Mouse (Mus musculus) fibroblast of lung, adult 2 months (primary cell): Measurements from ENCODE around the gene Ankrd1.
A peak's percentile ranks its signal among the peaks of the same experiment; 100 is the strongest.

Experiments used
- DNase-seq: peaks from one replicate; pipeline ENCODE4 v3.0.0-alpha.2; 2011; ENCODE audit warnings: low read depth

The Ankrd1 gene

GRCm38 (mm10) chr19:36119783-36120471, at the start of gene Ankrd1:
Gene Ankrd1 (minus strand): TSS chr19:36120099.
- no peak for DNase-seq

- DNase-seq: no peak
Observed at GRCm38 (mm10) chr19:36169101-36169500, 49.2 kb upstream of the Ankrd1 start.

GRCm38 (mm10) chr19:36168121-36168520, 48.2 kb upstream of the Ankrd1 start:
- DNase-seq: no peak

- DNase-seq: no peak
Observed at GRCm38 (mm10) chr19:36167291-36167896, 47.5 kb upstream of the Ankrd1 start.

- no peak for DNase-seq
Observed at GRCm38 (mm10) chr19:36166401-36167160, 46.7 kb upstream of the Ankrd1 start.

- no peak for DNase-seq
Observed at GRCm38 (mm10) chr19:36165351-36165750, 45.5 kb upstream of the Ankrd1 start.

- DNase-seq: no peak
Observed at GRCm38 (mm10) chr19:36150241-36151007, 30.5 kb upstream of the Ankrd1 start.

- DNase-seq: no peak
Observed at GRCm38 (mm10) chr19:36148578-36148977, 28.7 kb upstream of the Ankrd1 start.

- DNase-seq: no peak
Observed at GRCm38 (mm10) chr19:36143571-36143970, 23.7 kb upstream of the Ankrd1 start.

GRCm38 (mm10) chr19:36133731-36134130, 13.8 kb upstream of the Ankrd1 start:
- DNase-seq: peak; percentile 53

GRCm38 (mm10) chr19:36133064-36133463, 13.2 kb upstream of the Ankrd1 start:
- no peak for DNase-seq

GRCm38 (mm10) chr19:36131990-36132389, 12.1 kb upstream of the Ankrd1 start:
- no peak for DNase-seq

- no peak for DNase-seq
Observed at GRCm38 (mm10) chr19:36130181-36130580, 10.3 kb upstream of the Ankrd1 start.

GRCm38 (mm10) chr19:36129643-36130042, 9.7 kb upstream of the Ankrd1 start:
- DNase-seq: no peak

GRCm38 (mm10) chr19:36129213-36129612, 9.3 kb upstream of the Ankrd1 start:
- DNase-seq: peak; percentile 72

- no peak for DNase-seq
Observed at GRCm38 (mm10) chr19:36128440-36128839, 8.5 kb upstream of the Ankrd1 start.

GRCm38 (mm10) chr19:36124203-36124602, 4.3 kb upstream of the Ankrd1 start:
- DNase-seq: no peak

- DNase-seq: no peak
Observed at GRCm38 (mm10) chr19:36119219-36119618, 680 bp downstream of the Ankrd1 start.

- no peak for DNase-seq
Observed at GRCm38 (mm10) chr19:36116185-36116584, 3.7 kb downstream of the Ankrd1 start.

GRCm38 (mm10) chr19:36112007-36112406, 7.9 kb downstream of the Ankrd1 start:
- no peak for DNase-seq

GRCm38 (mm10) chr19:36111054-36111895, 8.6 kb downstream of the Ankrd1 start:
- DNase-seq: no peak
